Mouse (Mus musculus) c-Kit-positive CD71-positive TER-119-positive erythroid progenitor cells, embryonic 14.5 days (primary cell): ENCODE results near the gene Gmppb.

Experiments used
- DNase-seq: peaks from one replicate; pipeline ENCODE4 v3.0.0-alpha.2; 2013; ENCODE audit warnings: low spot score

Gene Gmppb

GRCm38 (mm10) chr9:108073141-108073930, 24.3 kb downstream of the Gmppb start:
- DNase-seq = no peak

GRCm38 (mm10) chr9:108080168-108080567, 31.1 kb downstream of the Gmppb start, which contains the start of gene Mst1:
TSS of gene Mst1 (plus strand) at chr9:108080436.
- peak; percentile 92 for DNase-seq

GRCm38 (mm10) chr9:108082549-108082948, 33.5 kb downstream of the Gmppb start:
- no peak for DNase-seq

GRCm38 (mm10) chr9:108082988-108083431, 34.0 kb downstream of the Gmppb start, which contains the start of gene Rnf123:
TSS of gene Rnf123 (minus strand) at chr9:108083346.
- no peak for DNase-seq

- no peak for DNase-seq
Measured at GRCm38 (mm10) chr9:108083561-108083960, 34.5 kb downstream of the Gmppb start.

- no peak for DNase-seq
Measured at GRCm38 (mm10) chr9:108085261-108085660, 36.2 kb downstream of the Gmppb start.

- DNase-seq = no peak
Measured at GRCm38 (mm10) chr9:108090611-108091120, 41.6 kb downstream of the Gmppb start.

GRCm38 (mm10) chr9:108093586-108093985, 44.5 kb downstream of the Gmppb start:
- no peak for DNase-seq

GRCm38 (mm10) chr9:108094184-108094941, 45.3 kb downstream of the Gmppb start, which contains the start of gene Apeh:
TSS of gene Apeh (minus strand) at chr9:108094606.
- peak; percentile 98 for DNase-seq

GRCm38 (mm10) chr9:108094998-108095411, 46.0 kb downstream of the Gmppb start:
- peak; percentile 94 for DNase-seq

- DNase-seq = peak; percentile 84
Measured at GRCm38 (mm10) chr9:108095518-108095917, 46.5 kb downstream of the Gmppb start.

GRCm38 (mm10) chr9:108095949-108096712, 47.1 kb downstream of the Gmppb start:
- no peak for DNase-seq

- no peak for DNase-seq
Measured at GRCm38 (mm10) chr9:108099619-108100018, 50.6 kb downstream of the Gmppb start.
